Mouse (Mus musculus) liver (tissue): Measurements from ENCODE around the gene Dnajc3.
"Not testable (repeated sequence)": the region's sequence is repeated elsewhere in the genome, so short reads cannot be mapped to it uniquely, and the experiment has no call there.

Experiments
- DNase-seq: peaks from one replicate; pipeline ENCODE4 v3.0.0-alpha.2; 2020; ENCODE audit warnings: mixed read lengths

Dnajc3 gene

GRCm38 (mm10) chr14:118932956-118933355 lies 4.8 kb upstream of the Dnajc3 start:
- DNase-seq, result no peak

GRCm38 (mm10) chr14:118934686-118935085 lies 3.1 kb upstream of the Dnajc3 start:
- DNase-seq, result peak; percentile 27

GRCm38 (mm10) chr14:118936236-118936635 lies 1.5 kb upstream of the Dnajc3 start:
- no peak for DNase-seq

- peak; percentile 6 for DNase-seq
Observed at GRCm38 (mm10) chr14:118936952-118937351, 824 bp upstream of the Dnajc3 start.

- DNase-seq, result peak; percentile 12
Observed at GRCm38 (mm10) chr14:118938551-118938950, 775 bp downstream of the Dnajc3 start.

- DNase-seq, result no peak
Observed at GRCm38 (mm10) chr14:118940796-118941495, 3.2 kb downstream of the Dnajc3 start.

- DNase-seq, result no peak
Observed at GRCm38 (mm10) chr14:118942076-118942475, 4.3 kb downstream of the Dnajc3 start.

- DNase-seq, result no peak
Observed at GRCm38 (mm10) chr14:118944702-118945101, 6.9 kb downstream of the Dnajc3 start.

GRCm38 (mm10) chr14:118948841-118949240 lies 11.1 kb downstream of the Dnajc3 start:
- DNase-seq, result no peak

GRCm38 (mm10) chr14:118951912-118952583 lies 14.3 kb downstream of the Dnajc3 start:
- DNase-seq, result no peak

GRCm38 (mm10) chr14:118958010-118958409 lies 20.2 kb downstream of the Dnajc3 start:
- DNase-seq, result no peak

- no peak for DNase-seq
Observed at GRCm38 (mm10) chr14:118965356-118966000, 27.7 kb downstream of the Dnajc3 start.

GRCm38 (mm10) chr14:118967646-118968045 lies 29.9 kb downstream of the Dnajc3 start:
- no peak for DNase-seq

GRCm38 (mm10) chr14:118972268-118972667 lies 34.5 kb downstream of the Dnajc3 start:
- no peak for DNase-seq

- no peak for DNase-seq
Observed at GRCm38 (mm10) chr14:118977136-118977816, 39.5 kb downstream of the Dnajc3 start.

- DNase-seq, result no peak
Observed at GRCm38 (mm10) chr14:118979571-118980325, 42.0 kb downstream of the Dnajc3 start.

GRCm38 (mm10) chr14:118980358-118980757 lies 42.6 kb downstream of the Dnajc3 start:
- DNase-seq, result no peak

- no peak for DNase-seq
Observed at GRCm38 (mm10) chr14:118980890-118981289, 43.1 kb downstream of the Dnajc3 start.

- not testable (repeated sequence) for DNase-seq
Observed at GRCm38 (mm10) chr14:118981711-118982428, 44.1 kb downstream of the Dnajc3 start.

GRCm38 (mm10) chr14:118982429-118983045 lies 44.8 kb downstream of the Dnajc3 start:
- DNase-seq, result not testable (repeated sequence)

GRCm38 (mm10) chr14:118983396-118983795 lies 45.6 kb downstream of the Dnajc3 start:
- DNase-seq, result no peak
